In genomic region chr9:46156711-46157110, GRCm38 (mm10) we compare ENCODE assay signal across 11 mouse cellular contexts.
DNase-seq lines count a peak whose midpoint lies in the region; ATAC-seq lines count a peak whose summit lies in the region.
"Had no signal": no experiment of that assay in that cellular context is flagged by ENCODE, and none has a peak within 500 bp of the region (broad histone marks: within the 10 kb centered on the region; RNA-seq: fewer than 3 reads in every experiment).

No protein-coding gene starts in this region.

- intact Hi-C loops in heart, postnatal 14 days (cut with DNase I), result no loop called here

- H3K36me3 ChIP-seq in heart, embryonic 14.5 days (ENCODE audit: control insufficient read depth, insufficient read depth, low read length), result 0 out of 2 replicates have a peak, but pooled peaks cover 5% of the 10 kb centered on the region
- no peaks in the 10 kb centered on the region; the same call in 1 of the 2 replicates for H3K36me3 ChIP-seq in neural tube, embryonic 15.5 days

- H3K4me1 ChIP-seq in heart, embryonic 14.5 days (ENCODE audit: control insufficient read depth in 2 of 2, insufficient read depth in 2 of 2, low read length in 2 of 2), result peaks cover 11 to 27% of the 10 kb centered on the region in 2 experiments
- H3K4me1 ChIP-seq in neural tube, embryonic 15.5 days, result peaks cover 11% of the 10 kb centered on the region
- peaks cover 17% of the 10 kb centered on the region for H3K4me1 ChIP-seq in brown adipose tissue, adult 24 weeks (ENCODE audit: control insufficient read depth, insufficient read depth, insufficient read length, low read length)

- no peak for DNase-seq in heart, postnatal 14 days
- DNase-seq in neural tube, embryonic 10.5 days (ENCODE audit: extremely low spot score, low spot score), result no peak
- DNase-seq in telencephalon, adult 2 months (ENCODE audit: low read depth, low spot score), result peak; percentile 42
- DNase-seq in cerebellum, adult 9-10 months, result no peak
- DNase-seq: cerebellum, postnatal 36 days; kidney, postnatal 25 days had no signal

- H3K9ac ChIP-seq in heart, embryonic 14.5 days (ENCODE audit: low read length), result no peak overlapping the region
- H3K9ac ChIP-seq in neural tube, embryonic 15.5 days (replicated peaks), result no peak overlapping the region
- H3K9ac ChIP-seq: liver, embryonic 12.5 days had no signal

- no peak overlapping the region for H3K4me2 ChIP-seq in heart, embryonic 14.5 days (ENCODE audit: low read length)
- no peak overlapping the region for H3K4me2 ChIP-seq in neural tube, embryonic 15.5 days
- H3K4me2 ChIP-seq: liver, embryonic 12.5 days had no signal

- WGBS in heart, embryonic 14.5 days, result 50% methylated on average over 4 of the region's 4 CpGs
- 40% methylated on average over 4 of the region's 4 CpGs for WGBS in neural tube, embryonic 15.5 days

- no peak for ATAC-seq in heart, embryonic 14.5 days (ENCODE audit: insufficient number of reproducible peaks, insufficient read depth, low FRiP score, low read depth)
- no peak for ATAC-seq in neural tube, embryonic 15.5 days (ENCODE audit: low FRiP score)
- ATAC-seq: activated CD4-positive, CD25-positive, alpha-beta regulatory T cell, adult 4 months; liver, embryonic 12.5 days had no signal

- no peaks in the 10 kb centered on the region for H3K9me3 ChIP-seq in heart, embryonic 14.5 days (ENCODE audit: control insufficient read depth, low read length)
- H3K9me3 ChIP-seq in neural tube, embryonic 15.5 days (replicated peaks), result no peaks in the 10 kb centered on the region
- H3K9me3 ChIP-seq: liver, embryonic 12.5 days had no signal

- H3K27me3 ChIP-seq in heart, embryonic 14.5 days (ENCODE audit: control insufficient read depth, insufficient read depth, low read length), result no peaks in the 10 kb centered on the region
- H3K27me3 ChIP-seq in neural tube, embryonic 15.5 days (replicated peaks), result no peaks in the 10 kb centered on the region
- H3K27me3 ChIP-seq: liver, embryonic 12.5 days had no signal

- no peak overlapping the region for H3K4me3 ChIP-seq in heart, embryonic 14.5 days (ENCODE audit: control insufficient read depth in 1 of 2, insufficient read depth in 1 of 2, low read depth in 1 of 2, low read length in 2 of 2)
- no peak overlapping the region for H3K4me3 ChIP-seq in neural tube, embryonic 15.5 days (replicated peaks)
- no peak overlapping the region for H3K4me3 ChIP-seq in brown adipose tissue, adult 24 weeks (ENCODE audit: insufficient read depth, low read depth, low read length)
- H3K4me3 ChIP-seq: liver, embryonic 12.5 days had no signal

- peak overlapping the region; percentile 34 to 64; a peak in 3 of 4 replicates for H3K27ac ChIP-seq in heart, embryonic 14.5 days (replicated peaks in 1 of 2; ENCODE audit: control insufficient read depth in 1 of 2, insufficient read depth in 1 of 2, low read depth in 2 of 2, low read length in 2 of 2)
- H3K27ac ChIP-seq in neural tube, embryonic 15.5 days (replicated peaks), result 0 out of 2 replicates have a peak overlapping the region, but pooled peaks have one; percentile 4
- peak overlapping the region; percentile 48; the same call in 1 of the 2 replicates for H3K27ac ChIP-seq in brown adipose tissue, adult 24 weeks (replicated peaks; ENCODE audit: low read depth, low read length)
- H3K27ac ChIP-seq: liver, embryonic 12.5 days had no signal
